Comparison of ENCODE assay signal across 8 mouse cellular contexts in genomic region chr2:18672133-18672765, GRCm38 (mm10). TPM values are rescaled to one million over a fixed set of nuclear protein-coding genes. Genes with fewer than 3 reads are reported as not detected.
DNase-seq lines count a peak whose midpoint lies in the region; ATAC-seq and TF ChIP-seq lines count a peak whose summit lies in the region.

Commd3 (plus strand) TSS chr2:18672384.

- no peaks in the 10 kb centered on the region for H3K36me3 ChIP-seq in erythroblast, embryonic 14.5 days (ENCODE audit: control insufficient read depth)
- no peaks in the 10 kb centered on the region for H3K36me3 ChIP-seq in heart, embryonic 11.5 days (ENCODE audit: control insufficient read depth, insufficient read depth, low read length)
- no peaks in the 10 kb centered on the region for H3K36me3 ChIP-seq in kidney, embryonic 16.5 days (ENCODE audit: insufficient read depth, low read length)
- no peaks in the 10 kb centered on the region for H3K36me3 ChIP-seq in liver, embryonic 11.5 days (ENCODE audit: control insufficient read depth, insufficient read depth, low read length)
- H3K36me3 ChIP-seq in myocyte (ENCODE audit: control insufficient read depth, insufficient read depth) = no peaks in the 10 kb centered on the region

- TF ChIP-seq POLR2A in bone marrow macrophage, adult 2 months (IDR thresholded peaks at IDR 0.05; ENCODE audit: borderline replicate concordance, low read depth, low read length) = no peak
- TF ChIP-seq POLR2A in myocyte (IDR thresholded peaks at IDR 0.05; ENCODE audit: insufficient read length, low read depth) = peak; percentile 77

- DNase-seq in A20 (ENCODE audit: low read depth, low spot score) = peak; percentile 92
- DNase-seq in liver, embryonic 11.5 days (ENCODE audit: low spot score) = peak; percentile 93
- DNase-seq in spleen, postnatal 4 days (ENCODE audit: low spot score in 2 of 2) = peak; percentile 92 to 98

- H3K9me3 ChIP-seq in erythroblast, embryonic 14.5 days (ENCODE audit: control insufficient read depth, low read length) = no peaks in the 10 kb centered on the region; the same call in 1 of the 2 replicates
- H3K9me3 ChIP-seq in heart, embryonic 11.5 days (replicated peaks; ENCODE audit: control insufficient read depth, low read length) = no peaks in the 10 kb centered on the region
- no peaks in the 10 kb centered on the region for H3K9me3 ChIP-seq in kidney, embryonic 16.5 days (ENCODE audit: low read length)
- no peaks in the 10 kb centered on the region for H3K9me3 ChIP-seq in liver, embryonic 11.5 days (ENCODE audit: control insufficient read depth, low read length)

- peak; percentile 84 for ATAC-seq in heart, embryonic 11.5 days (replicated peaks; ENCODE audit: insufficient number of reproducible peaks, low FRiP score, low TSS enrichment)
- peak; percentile 92 for ATAC-seq in kidney, embryonic 16.5 days (ENCODE audit: low FRiP score, low TSS enrichment)
- ATAC-seq in liver, embryonic 11.5 days (replicated peaks; ENCODE audit: low FRiP score) = peak; percentile 82

- WGBS in heart, embryonic 11.5 days (ENCODE audit: insufficient replicate concordance) = under 1% methylated on average over 69 of the region's 91 CpGs
- under 1% methylated on average over 88 of the region's 91 CpGs for WGBS in kidney, embryonic 16.5 days
- under 1% methylated on average over 90 of the region's 91 CpGs for WGBS in liver, embryonic 11.5 days

- H3K4me2 ChIP-seq in heart, embryonic 11.5 days = peak within 1 kb of the TSS; percentile 86
- H3K4me2 ChIP-seq in kidney, embryonic 16.5 days (replicated peaks; ENCODE audit: low read depth, low read length) = peak within 1 kb of the TSS; percentile 84
- peak within 1 kb of the TSS; percentile 71 for H3K4me2 ChIP-seq in liver, embryonic 11.5 days
- H3K4me2 ChIP-seq in myocyte (ENCODE audit: low read depth) = peak within 1 kb of the TSS; percentile 89

- H3ac ChIP-seq in myocyte (ENCODE audit: control insufficient read depth, insufficient read length) = peak within 1 kb of the TSS; percentile 64

- TF ChIP-seq CTCF in bone marrow macrophage, adult 2 months (IDR thresholded peaks at IDR 0.05; ENCODE audit: low read depth, low read length) = no peak

- H3K9ac ChIP-seq in heart, embryonic 11.5 days (ENCODE audit: low read depth, low read length) = peak within 1 kb of the TSS; percentile 95
- H3K9ac ChIP-seq in kidney, embryonic 16.5 days (replicated peaks; ENCODE audit: low read length) = peak within 1 kb of the TSS; percentile 99
- H3K9ac ChIP-seq in liver, embryonic 11.5 days (ENCODE audit: low read depth, low read length) = peak within 1 kb of the TSS; percentile 97

- peak within 1 kb of the TSS; percentile 80 for H3K4me3 ChIP-seq in bone marrow macrophage, adult 2 months (ENCODE audit: insufficient read depth, low read length)
- H3K4me3 ChIP-seq in erythroblast, embryonic 14.5 days (replicated peaks) = peak within 1 kb of the TSS; percentile 85
- peak within 1 kb of the TSS; percentile 91 for H3K4me3 ChIP-seq in heart, embryonic 11.5 days (ENCODE audit: low read depth, low read length)
- H3K4me3 ChIP-seq in kidney, embryonic 16.5 days (ENCODE audit: low read length) = peak within 1 kb of the TSS; percentile 93
- H3K4me3 ChIP-seq in liver, embryonic 11.5 days (ENCODE audit: low read depth, low read length) = peak within 1 kb of the TSS; percentile 89
- peak within 1 kb of the TSS; percentile 78 for H3K4me3 ChIP-seq in myocyte

- peaks cover 14% of the 10 kb centered on the region for H3K79me2 ChIP-seq in myocyte (ENCODE audit: control insufficient read depth, insufficient read depth)

- H3K4me1 ChIP-seq in bone marrow macrophage, adult 2 months (ENCODE audit: control insufficient read depth, insufficient read depth, low read length) = peaks cover 4% of the 10 kb centered on the region; the same call in 1 of the 2 replicates
- H3K4me1 ChIP-seq in erythroblast, embryonic 14.5 days (ENCODE audit: control insufficient read depth) = peaks cover 25% of the 10 kb centered on the region
- no peaks in the 10 kb centered on the region for H3K4me1 ChIP-seq in heart, embryonic 11.5 days (ENCODE audit: control insufficient read depth, insufficient read depth, low read length)
- peaks cover 11% of the 10 kb centered on the region for H3K4me1 ChIP-seq in kidney, embryonic 16.5 days (ENCODE audit: insufficient read depth, low read length)
- H3K4me1 ChIP-seq in liver, embryonic 11.5 days (replicated peaks; ENCODE audit: control insufficient read depth, insufficient read depth, low read length) = peaks cover 4% of the 10 kb centered on the region

- H3K27ac ChIP-seq in bone marrow macrophage, adult 2 months (ENCODE audit: insufficient read depth, low read depth, low read length) = peak within 1 kb of the TSS; percentile 81
- peak within 1 kb of the TSS; percentile 94 for H3K27ac ChIP-seq in heart, embryonic 11.5 days (ENCODE audit: low read depth, low read length)
- peak within 1 kb of the TSS; percentile 99 for H3K27ac ChIP-seq in kidney, embryonic 16.5 days (ENCODE audit: low read length)
- H3K27ac ChIP-seq in liver, embryonic 11.5 days (ENCODE audit: low read depth, low read length) = peak within 1 kb of the TSS; percentile 86

- H3K27me3 ChIP-seq in erythroblast, embryonic 14.5 days (ENCODE audit: control insufficient read depth) = peaks cover 93% of the 10 kb centered on the region
- H3K27me3 ChIP-seq in heart, embryonic 11.5 days (ENCODE audit: control insufficient read depth, insufficient read depth, low read length) = peaks cover 10% of the 10 kb centered on the region; the same call in 1 of the 2 replicates
- H3K27me3 ChIP-seq in kidney, embryonic 16.5 days (ENCODE audit: insufficient read depth, low read length) = no peaks in the 10 kb centered on the region
- peaks cover 16% of the 10 kb centered on the region for H3K27me3 ChIP-seq in liver, embryonic 11.5 days (replicated peaks; ENCODE audit: control insufficient read depth, insufficient read depth, low read length)
- H3K27me3 ChIP-seq in myocyte (ENCODE audit: control insufficient read depth, insufficient read depth, insufficient read length) = no peaks in the 10 kb centered on the region

TF ChIP-seq in myocyte, 11 proteins besides CTCF, POLR2A, EP300 and RAD21:
- TF ChIP-seq MAX (IDR thresholded peaks at IDR 0.05; ENCODE audit: low read depth) = no peak
- TF ChIP-seq CEBPB (IDR thresholded peaks at IDR 0.05; ENCODE audit: insufficient read depth, poor library complexity, severe bottlenecking) = no peak
- peak in 1 of 3 experiments; percentile 24 for TF ChIP-seq MYOD1 (IDR thresholded peaks at IDR 0.05; ENCODE audit: control insufficient read depth in 1 of 3, insufficient read length in 2 of 3, low read depth in 2 of 3)
- no peak for TF ChIP-seq MYOG (IDR thresholded peaks at IDR 0.05; ENCODE audit: control insufficient read depth in 1 of 3, insufficient read depth in 1 of 3, insufficient read length in 2 of 3, low read depth in 2 of 3)
- TF ChIP-seq SRF (IDR thresholded peaks at IDR 0.05; ENCODE audit: control insufficient read depth, insufficient read length, low read depth) = no peak
- peak; percentile 73 for TF ChIP-seq POLR2AphosphoS2 (IDR thresholded peaks at IDR 0.05; ENCODE audit: insufficient read length, low read depth)
- TF ChIP-seq TCF3 (IDR thresholded peaks at IDR 0.05; ENCODE audit: insufficient read length, low read depth) = no peak
- TF ChIP-seq USF1 (IDR thresholded peaks at IDR 0.05; ENCODE audit: low read depth) = peak; percentile 90
- no peak for TF ChIP-seq REST (IDR thresholded peaks at IDR 0.05; ENCODE audit: insufficient read depth, insufficient read length)
- no peak for TF ChIP-seq TCF12 (IDR thresholded peaks at IDR 0.05; ENCODE audit: insufficient read depth, poor library complexity, severe bottlenecking)
- no peak for TF ChIP-seq E2F4 (IDR thresholded peaks at IDR 0.05; ENCODE audit: insufficient read depth)

RNA-seq across cellular contexts. Expression of gene Commd3, which starts in this region (rescaled TPM):
- 140 and 147 TPM in 2 replicates for polyA plus RNA-seq in bone marrow macrophage, adult 2 months (2012; ENCODE audit: insufficient read depth, insufficient read length, missing spikeins)
- polyA plus RNA-seq in erythroblast, embryonic 14.5 days (2012) = 6.1 and 7.7 TPM in 2 replicates
- polyA plus RNA-seq in heart, embryonic 11.5 days (2014; fragmentation: Nextera tagmentation; extraction: Ambion mirVana) = 118 and 135 TPM in 2 replicates
- 204 and 209 TPM in 2 replicates for polyA plus RNA-seq in kidney, embryonic 16.5 days (2015; fragmentation: Nextera tagmentation; extraction: Ambion mirVana)
- polyA plus RNA-seq in liver, embryonic 11.5 days (2014; fragmentation: Nextera tagmentation; extraction: Ambion mirVana) = 132 and 138 TPM in 2 replicates
- polyA plus RNA-seq in myocyte (2012; fragmentation: generic; extraction: Trizol) = 121 TPM

Comparison
In these comparisons a context has a peak if more than half of its experiments do, and no peak if none do; other contexts are left out.
1. Peak in every context shown above with its lines: DNase-seq, ATAC-seq, H3K4me3 ChIP-seq and H3K27ac ChIP-seq.
2. RNA of gene Commd3 (polyA plus RNA-seq): 204 to 209 TPM in kidney, embryonic 16.5 days, 140 to 147 TPM in bone marrow macrophage, adult 2 months, 132 to 138 TPM in liver, embryonic 11.5 days, 121 TPM in myocyte (single experiment) and 118 to 135 TPM in heart, embryonic 11.5 days; 6.1 to 7.7 TPM in erythroblast, embryonic 14.5 days; every median in the first group is over 10 times any median in the second.